ENCODE assay signal across 8 mouse cellular contexts in genomic region chr14:54259003-54259721, GRCm38 (mm10). TPM values are rescaled to one million over a fixed set of nuclear protein-coding genes. Genes with fewer than 3 reads are reported as not detected.
DNase-seq lines count a peak whose midpoint lies in the region; ATAC-seq lines count a peak whose summit lies in the region.

No protein-coding gene starts in this region.

- peak overlapping the region; percentile 48 for H3K4me3 ChIP-seq in hindbrain, embryonic 13.5 days

- H3K27me3 ChIP-seq in hindbrain, embryonic 13.5 days: peaks cover 8% of the 10 kb centered on the region; the same call in 1 of the 2 replicates

- H3K9me3 ChIP-seq in hindbrain, embryonic 13.5 days: no peaks in the 10 kb centered on the region

- peak; percentile 91 for ATAC-seq in hindbrain, embryonic 13.5 days (ENCODE audit: low FRiP score)

- peaks cover 24% of the 10 kb centered on the region for H3K4me1 ChIP-seq in hindbrain, embryonic 13.5 days (replicated peaks)

- DNase-seq in R1 (ENCODE audit: low read depth, low spot score): peak; percentile 95
- peak; percentile 89 to 94 for DNase-seq in cerebellum, postnatal 25 days
- DNase-seq in frontal cortex, postnatal 14 days (ENCODE audit: low spot score in 2 of 2): peak; percentile 62 to 80
- DNase-seq in layer of hippocampus, postnatal 14 days (ENCODE audit: low spot score in 2 of 2): peak; percentile 64 to 89
- DNase-seq in lung, postnatal 10 days: peak; percentile 98
- DNase-seq in ovary, postnatal 14 days (ENCODE audit: low spot score): peak; percentile 93
- DNase-seq in thymus, postnatal 14 days: peak; percentile 84

- WGBS in hindbrain, embryonic 13.5 days: under 1% methylated on average over 35 of the region's 35 CpGs

- H3K9ac ChIP-seq in hindbrain, embryonic 13.5 days: peak overlapping the region; percentile 68

- H3K27ac ChIP-seq in hindbrain, embryonic 13.5 days: peak overlapping the region; percentile 58

- peak overlapping the region; percentile 79 for H3K4me2 ChIP-seq in hindbrain, embryonic 13.5 days

- H3K36me3 ChIP-seq in hindbrain, embryonic 13.5 days: peaks cover 10% of the 10 kb centered on the region

RNA-seq across cellular contexts. Expression of gene Abhd4, which starts 5.2 kb away (rescaled TPM):
- polyA plus RNA-seq in hindbrain, embryonic 13.5 days (2015; fragmentation: Nextera tagmentation; extraction: Ambion mirVana): 58.2 and 58.7 TPM in 2 replicates
- total RNA-seq in layer of hippocampus, postnatal 14 days (2021): 10 to 100 TPM; 56.1 to 58.9 TPM

RNA-seq across cellular contexts. Expression of gene Dad1, which starts 5.3 kb away (rescaled TPM):
- polyA plus RNA-seq in hindbrain, embryonic 13.5 days (2015; fragmentation: Nextera tagmentation; extraction: Ambion mirVana): 343 and 348 TPM in 2 replicates
- 100 to 1,000 TPM; 123 to 124 TPM for total RNA-seq in layer of hippocampus, postnatal 14 days (2021)

RNA-seq across cellular contexts. Expression of gene Olfr49, which starts 25.6 kb away (rescaled TPM):
- polyA plus RNA-seq in hindbrain, embryonic 13.5 days (2015; fragmentation: Nextera tagmentation; extraction: Ambion mirVana): not detected in 2 replicates
- not detected for total RNA-seq in layer of hippocampus, postnatal 14 days (2021)

Comparison
In these comparisons a context has a peak if more than half of its experiments do, and no peak if none do; other contexts are left out.
1. Peak in every context shown above with its lines: DNase-seq, ATAC-seq, H3K4me3 ChIP-seq and H3K27ac ChIP-seq.